Mouse (Mus musculus): Measurements from ENCODE around the gene Glo1.

GRCm38 (mm10) chr17:30576946-30577345 lies 49.7 kb downstream of the Glo1 start:
- TF ChIP-seq POLR2A (IDR thresholded peaks at IDR 0.05; ENCODE audit: borderline replicate concordance, low read depth, low read length) (no peak), CTCF (IDR thresholded peaks at IDR 0.05; ENCODE audit: low read depth, low read length) (no peak)
